Mouse (Mus musculus) liver, postnatal 0 days (tissue): ENCODE measurements at regions not wholly inside any gene's neighbourhood (a gene's known extent, or its start where the extent isn't known, plus 50 kb on each side); places are given as distances from the start of the nearest gene placed in this dataset.
"Not testable (repeated sequence)": the region's sequence is repeated elsewhere in the genome, so short reads cannot be mapped to it uniquely, and the experiment has no call there.

ENCODE experiments used
- ATAC-seq: fragments of 200-750 bp; cut with Nextera tagmentation; 2 replicates; pipeline ENCODE4 v1.8.0; 2017; ENCODE audit warnings: mild to moderate bottlenecking, moderate library complexity
- DNase-seq: peaks from one replicate; pipeline ENCODE4 v3.0.0-alpha.2; 2016
- H3K27ac ChIP-seq: fragments of 300-500 bp; sonication (generic); 2 replicates; pipeline ENCODE4 v1.5.1; 2014; ENCODE audit warnings: antibody characterized with exemption, moderate library complexity, mild to moderate bottlenecking, low read depth
- H3K27me3 ChIP-seq: fragments of 300-500 bp; sonication (generic); 2 replicates; pipeline ENCODE4 v1.6.1; 2014; ENCODE audit warnings: low read length, control low read depth, mixed read lengths; ENCODE audit not compliant: insufficient read depth
- H3K36me3 ChIP-seq: fragments of 300-500 bp; sonication (generic); replicated peaks from 2 replicates; pipeline ENCODE4 v1.6.1; 2014; ENCODE audit warnings: mild to moderate bottlenecking, control low read depth, low read length, moderate library complexity, mixed read lengths; ENCODE audit not compliant: insufficient read depth
- H3K4me1 ChIP-seq: fragments of 300-500 bp; sonication (generic); 2 replicates; pipeline ENCODE4 v1.6.1; 2014; ENCODE audit warnings: antibody characterized with exemption, mild to moderate bottlenecking, control low read depth; ENCODE audit not compliant: insufficient read depth
- H3K4me2 ChIP-seq: fragments of 300-500 bp; sonication (generic); 2 replicates; pipeline ENCODE4 v1.6.1; 2014; ENCODE audit warnings: low read depth, mild to moderate bottlenecking, low read length, moderate library complexity, mixed read lengths
- H3K4me3 ChIP-seq: fragments of 300-500 bp; sonication (generic); 2 replicates; pipeline ENCODE4 v1.5.1; 2014; ENCODE audit warnings: low read depth, low read length
- H3K9ac ChIP-seq: fragments of 300-500 bp; sonication (generic); replicated peaks from 2 replicates; pipeline ENCODE4 v1.6.1; 2014; ENCODE audit warnings: mild to moderate bottlenecking, moderate library complexity
- H3K9me3 ChIP-seq: fragments of 300-500 bp; sonication (generic); 2 replicates; pipeline ENCODE4 v1.6.1; 2016; ENCODE audit warnings: mild to moderate bottlenecking, control low read depth, low read length, mixed read lengths
- CTCF ChIP-seq: sonication (generic); IDR thresholded peaks from 2 replicates; pipeline ENCODE4 v1.5.1; 2016; ENCODE audit warnings: antibody characterized with exemption, low read depth
- EP300 ChIP-seq: IDR thresholded peaks from 2 replicates; pipeline ENCODE4 v1.6.1; 2016; ENCODE audit warnings: antibody characterized with exemption, low read depth, mild to moderate bottlenecking
- WGBS: fragments of 180-500 bp; shearing (Covaris S2); extraction: QIAGEN DNeasy Blood & Tissue Kit; methylation state at CpG from one replicate; pipeline ENCODE4 v1.1.7; 2014; ENCODE audit not compliant: insufficient replicate concordance; 5-methylcytosine and 5-hydroxymethylcytosine counted together

DNA sequence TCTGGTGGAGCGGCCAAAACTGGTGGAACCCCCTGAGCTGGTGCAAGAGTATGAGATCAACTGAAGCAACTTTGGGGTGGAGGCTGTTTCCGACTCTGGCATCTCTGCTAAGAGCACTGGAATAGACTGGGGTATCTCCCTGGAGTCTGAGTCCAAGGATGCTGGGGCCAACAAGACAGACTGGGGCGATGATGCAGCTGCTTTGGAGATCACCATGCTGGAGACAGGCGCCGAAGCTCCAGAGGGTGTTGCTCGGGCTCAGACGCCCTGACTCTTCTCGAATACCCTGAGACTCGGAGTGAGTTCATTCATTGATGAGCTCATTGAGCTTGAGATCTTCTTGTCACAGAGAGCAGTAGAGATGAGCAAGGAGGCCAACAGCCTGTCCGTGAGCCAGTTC, 194.6 kb upstream of the Hsf2 start:
- Histone ChIP-seq H3K9ac (no peak overlapping the region), H3K9me3 (no peaks in the 10 kb centered on the region), H3K4me1 (no peaks in the 10 kb centered on the region), H3K27ac (no peak overlapping the region), H3K4me3 (no peak overlapping the region), H3K27me3 (no peaks in the 10 kb centered on the region), H3K36me3 (no peaks in the 10 kb centered on the region), H3K4me2 (no peak overlapping the region)
- ATAC-seq: no peak
- 89% methylated on average over 10 of the region's 10 CpGs for WGBS
- no peak for DNase-seq
- no peak for TF ChIP-seq CTCF
- TF ChIP-seq EP300: no peak

DNA sequence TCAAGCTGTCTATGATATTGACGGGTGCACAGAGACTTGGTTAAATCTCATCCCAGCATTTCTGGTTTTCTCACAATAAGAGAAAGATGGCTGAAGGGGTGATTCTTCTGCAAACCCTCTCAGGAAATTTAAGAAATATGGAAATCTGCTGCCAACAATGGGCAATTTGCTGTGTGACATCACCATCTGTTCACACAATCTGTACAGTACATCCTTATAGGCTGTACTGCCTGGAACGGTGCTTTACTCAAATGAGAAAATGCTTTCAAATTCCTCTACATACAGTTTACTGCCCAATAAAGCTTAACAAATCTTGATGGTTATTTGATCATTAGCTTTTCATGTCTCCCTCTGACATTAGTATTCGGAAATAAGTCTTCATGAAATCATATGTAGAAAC, 172.4 kb upstream of the Hsf2 start:
- Histone ChIP-seq H3K4me2 (no peak overlapping the region), H3K9me3 (no peaks in the 10 kb centered on the region), H3K9ac (no peak overlapping the region), H3K36me3 (no peaks in the 10 kb centered on the region), H3K4me3 (no peak overlapping the region), H3K4me1 (no peaks in the 10 kb centered on the region), H3K27ac (no peak overlapping the region), H3K27me3 (no peaks in the 10 kb centered on the region)
- no peak for TF ChIP-seq EP300
- TF ChIP-seq CTCF: no peak
- no peak for DNase-seq
- WGBS: 73% methylated on average over 3 of the region's 3 CpGs
- no peak for ATAC-seq

DNA sequence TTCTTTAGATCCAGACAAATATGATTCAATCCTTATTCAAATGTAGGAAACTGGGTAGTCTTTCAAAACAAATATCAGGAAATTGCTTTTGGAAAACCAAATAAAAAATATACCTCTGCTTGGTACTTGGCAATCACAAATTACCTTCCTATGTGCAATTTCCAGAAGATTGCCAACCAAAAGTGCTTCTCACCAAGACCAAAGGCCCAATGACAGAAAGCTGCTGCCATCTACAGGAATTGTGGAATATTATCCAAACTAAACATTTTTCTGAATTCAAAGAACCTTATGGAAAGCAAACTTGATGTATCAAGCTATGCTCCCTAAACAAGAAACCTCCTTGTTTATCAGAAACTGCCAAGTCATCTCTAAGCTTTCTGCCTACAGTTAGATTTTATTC, 169.1 kb upstream of the Hsf2 start:
- H3K36me3 ChIP-seq: no peaks in the 10 kb centered on the region
- H3K4me3 ChIP-seq: no peak overlapping the region
- H3K9ac ChIP-seq: no peak overlapping the region
- no peaks in the 10 kb centered on the region for H3K4me1 ChIP-seq
- no peak overlapping the region for H3K4me2 ChIP-seq
- no peaks in the 10 kb centered on the region for H3K9me3 ChIP-seq
- H3K27ac ChIP-seq: no peak overlapping the region
- H3K27me3 ChIP-seq: no peaks in the 10 kb centered on the region
- DNase-seq: no peak
- TF ChIP-seq EP300: no peak
- peak; percentile 37 for TF ChIP-seq CTCF
- ATAC-seq: no peak

DNA sequence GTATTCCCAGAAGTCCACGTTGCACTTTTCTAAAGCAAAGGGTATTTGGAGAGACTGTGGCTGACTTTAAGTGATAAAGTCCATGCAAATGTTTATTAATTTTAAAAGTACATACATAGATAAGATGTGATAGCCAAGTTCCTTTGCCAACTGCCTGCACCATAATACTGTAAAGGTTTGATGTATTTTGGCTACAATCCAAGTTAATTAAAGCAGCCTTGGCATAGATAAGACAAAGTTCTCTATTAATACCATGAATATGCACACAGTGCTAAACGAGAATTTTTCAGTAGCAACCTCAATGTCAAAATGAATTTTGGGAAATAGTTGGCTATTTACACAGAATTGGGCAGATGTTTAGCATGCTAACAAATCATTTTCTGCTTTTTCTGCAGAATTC, 167.0 kb upstream of the Hsf2 start:
- WGBS: 40% methylated on average over 2 of the region's 2 CpGs
- no peak for ATAC-seq

DNA sequence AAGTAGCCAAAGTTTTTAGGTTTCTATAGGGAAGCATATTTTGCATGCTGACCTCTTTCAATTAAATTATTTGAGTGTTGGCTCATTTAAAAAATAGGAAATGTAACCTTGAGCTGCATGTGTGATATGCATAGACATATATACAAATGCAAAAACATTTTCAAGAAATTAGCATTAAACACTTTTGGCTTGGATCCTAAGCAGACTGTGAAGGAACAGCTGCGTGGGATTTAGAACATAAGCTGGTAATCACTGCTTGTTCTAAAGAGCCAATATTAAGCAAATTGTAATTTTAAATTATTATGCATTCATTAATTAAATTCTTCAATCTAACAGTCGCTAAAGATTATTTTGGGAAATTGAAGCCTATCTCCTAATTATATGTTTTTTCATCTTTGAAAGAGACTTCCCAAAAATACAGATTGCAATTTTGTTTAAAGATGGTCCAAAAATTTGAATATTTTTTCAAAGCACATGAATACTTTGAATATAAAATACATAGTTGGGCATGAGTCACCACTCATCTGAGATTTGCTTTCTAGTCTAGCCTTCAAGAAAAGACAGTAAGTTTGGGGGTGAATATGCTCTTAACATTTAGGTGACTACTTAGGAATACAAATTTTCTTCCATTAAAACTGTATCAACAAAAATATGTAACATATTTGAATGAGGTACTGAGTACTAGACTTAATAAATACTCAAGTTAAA, 163.3 kb upstream of the Hsf2 start:
- ATAC-seq (no peak), DNase-seq (no peak)
- no peak overlapping the region for H3K4me3 ChIP-seq
- H3K27ac ChIP-seq: no peak overlapping the region
- H3K9ac ChIP-seq: no peak overlapping the region
- no peaks in the 10 kb centered on the region for H3K27me3 ChIP-seq
- H3K9me3 ChIP-seq: no peaks in the 10 kb centered on the region
- no peaks in the 10 kb centered on the region for H3K36me3 ChIP-seq
- no peak overlapping the region for H3K4me2 ChIP-seq
- TF ChIP-seq CTCF (no peak), EP300 (no peak)
- 60% methylated on average over 2 of the region's 2 CpGs for WGBS
- no peaks in the 10 kb centered on the region for H3K4me1 ChIP-seq

More for the DNA sequence above, 167.0 kb upstream of the Hsf2 start:
- Histone ChIP-seq H3K36me3 (no peaks in the 10 kb centered on the region), H3K9ac (no peak overlapping the region), H3K4me1 (no peaks in the 10 kb centered on the region), H3K27ac (no peak overlapping the region), H3K27me3 (no peaks in the 10 kb centered on the region), H3K4me3 (no peak overlapping the region), H3K9me3 (no peaks in the 10 kb centered on the region), H3K4me2 (no peak overlapping the region)
- no peak for DNase-seq
- TF ChIP-seq CTCF: no peak
- no peak for TF ChIP-seq EP300

DNA sequence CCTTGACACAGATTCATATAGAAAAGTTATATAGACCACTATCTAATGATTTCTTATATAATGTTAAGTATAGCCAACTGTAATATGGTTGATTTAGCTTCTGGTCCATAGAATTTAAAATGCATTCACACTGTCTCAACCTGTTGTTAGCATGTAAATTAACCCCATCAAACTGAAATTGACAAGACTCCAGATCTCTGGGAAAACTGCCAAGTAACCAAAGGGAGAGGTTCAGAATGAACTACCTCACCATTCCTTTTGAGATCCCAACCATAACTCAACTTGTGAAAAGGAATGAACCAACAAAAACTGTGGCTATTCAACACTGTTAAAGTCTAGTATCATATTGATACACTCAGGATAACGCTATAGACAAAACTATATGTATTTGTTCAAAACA, 162.0 kb upstream of the Hsf2 start:
- Histone ChIP-seq H3K36me3 (no peaks in the 10 kb centered on the region), H3K4me2 (no peak overlapping the region), H3K9me3 (no peaks in the 10 kb centered on the region), H3K27ac (no peak overlapping the region), H3K4me1 (no peaks in the 10 kb centered on the region), H3K9ac (no peak overlapping the region), H3K27me3 (no peaks in the 10 kb centered on the region), H3K4me3 (no peak overlapping the region)
- DNase-seq (no peak), ATAC-seq (no peak)
- WGBS: 51% methylated on average over 1 of the region's 1 CpGs
- TF ChIP-seq CTCF: no peak
- TF ChIP-seq EP300: no peak

DNA sequence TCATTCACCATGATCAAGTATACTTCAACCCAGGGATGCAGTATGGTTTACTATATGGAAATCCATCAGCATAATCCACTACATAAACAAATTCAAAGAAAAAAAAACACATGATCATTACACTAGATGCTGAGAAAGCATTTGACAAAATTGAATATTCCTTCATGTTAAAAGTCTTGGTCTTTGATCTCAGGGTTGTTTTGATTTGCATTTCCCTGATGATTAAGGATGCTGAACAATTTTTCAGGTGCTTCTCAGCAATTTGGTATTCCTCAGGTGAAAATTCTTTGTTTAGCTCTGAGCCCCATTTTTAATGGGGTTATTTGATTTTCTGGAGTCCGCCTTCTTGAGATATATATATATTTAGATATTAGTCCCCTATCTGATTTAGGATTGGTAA, 123.4 kb upstream of the Hsf2 start:
- H3K27me3 ChIP-seq, H3K36me3 ChIP-seq, H3K4me2 ChIP-seq, ATAC-seq, H3K4me3 ChIP-seq, H3K4me1 ChIP-seq, DNase-seq, H3K9me3 ChIP-seq, H3K27ac ChIP-seq, H3K9ac ChIP-seq: not testable (repeated sequence)
- 73% methylated on average over 1 of the region's 1 CpGs for WGBS
